Mouse (Mus musculus): ENCODE data around the gene Mylpf. TPM values are rescaled to one million over a fixed set of nuclear protein-coding genes. Genes with fewer than 3 reads are reported as not detected.
"Not testable (repeated sequence)": the region's sequence is repeated elsewhere in the genome, so short reads cannot be mapped to it uniquely, and the experiment has no call there.

Gene Mylpf
- total RNA-seq (2021) = 1 to 10 TPM; 1.3 to 3.3 TPM
- long read RNA-seq, partial matches to known transcripts = 0 of 1 reads
- long read RNA-seq, other reads (novel, unspliced or antisense) = 0 of 1 reads

DNA sequence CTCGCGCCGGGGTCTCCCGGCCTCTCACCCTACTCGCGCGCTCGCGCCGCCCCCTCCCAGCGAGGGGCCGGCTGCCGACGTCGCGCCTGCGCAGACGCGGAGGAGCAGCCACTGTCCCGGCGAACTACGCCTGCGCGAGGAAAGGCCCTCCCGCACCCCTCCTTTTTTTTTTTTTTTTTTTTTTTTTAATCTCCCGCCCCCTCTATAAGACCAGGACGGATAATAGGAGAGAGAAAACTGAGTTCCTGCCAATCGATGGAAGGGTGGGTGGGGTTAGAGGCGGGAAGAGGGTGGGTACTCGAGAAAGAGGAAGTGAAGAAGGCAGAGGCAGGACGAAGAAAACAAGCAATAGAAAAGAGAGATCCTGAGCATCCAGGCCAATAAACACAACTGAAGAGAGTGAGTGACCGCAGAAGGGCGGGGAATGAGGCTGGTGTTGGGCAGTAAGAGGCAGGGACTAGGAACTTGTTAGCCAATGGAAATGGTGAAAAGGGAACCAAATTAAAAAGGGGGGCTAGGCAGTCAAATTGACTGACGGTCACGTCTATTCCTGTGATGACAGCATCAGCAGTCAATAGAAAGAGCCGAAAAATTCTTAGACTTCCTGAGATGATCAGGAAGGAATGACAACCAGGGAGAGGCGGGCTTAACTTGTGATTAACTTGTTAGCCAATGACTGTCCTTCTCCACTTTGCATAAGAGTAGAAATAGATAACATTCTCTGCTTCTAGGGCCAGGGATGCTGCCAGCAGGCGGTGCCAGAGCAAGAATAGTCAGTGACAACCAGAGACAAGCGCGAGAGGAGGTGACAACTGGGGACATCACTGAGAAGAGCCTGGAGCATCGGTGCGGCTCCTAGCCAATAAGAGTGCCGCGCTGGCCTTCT is at the start of gene Mylpf:
Gene Mylpf, plus strand, starts transcription at position 338 of the 886 bp plus-strand sequence.
- peak; percentile 91 to 95 for DNase-seq (ENCODE audit: low spot score in 2 of 2)

DNA sequence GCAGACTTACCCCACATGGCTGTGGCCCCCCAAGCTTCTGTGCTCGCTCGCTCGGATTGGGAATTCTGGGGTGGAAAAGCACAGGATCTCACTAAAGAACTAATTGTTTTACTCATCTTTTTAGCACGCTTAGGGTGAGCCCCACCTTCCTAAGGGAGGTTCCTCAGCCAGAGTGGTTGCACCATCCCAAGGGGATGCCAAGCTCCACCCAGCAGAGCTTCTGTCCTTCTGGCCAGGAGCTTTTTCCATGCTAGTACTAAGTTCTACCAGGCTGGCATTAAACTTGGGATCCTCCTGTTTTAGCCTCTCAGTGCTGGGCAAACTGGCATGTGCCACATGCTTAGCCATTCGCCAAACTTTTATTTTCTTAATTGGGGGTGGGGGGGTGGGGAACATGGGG is 46.1 kb upstream of the Mylpf start:
- DNase-seq (ENCODE audit: low spot score in 2 of 2) = no peak

DNA sequence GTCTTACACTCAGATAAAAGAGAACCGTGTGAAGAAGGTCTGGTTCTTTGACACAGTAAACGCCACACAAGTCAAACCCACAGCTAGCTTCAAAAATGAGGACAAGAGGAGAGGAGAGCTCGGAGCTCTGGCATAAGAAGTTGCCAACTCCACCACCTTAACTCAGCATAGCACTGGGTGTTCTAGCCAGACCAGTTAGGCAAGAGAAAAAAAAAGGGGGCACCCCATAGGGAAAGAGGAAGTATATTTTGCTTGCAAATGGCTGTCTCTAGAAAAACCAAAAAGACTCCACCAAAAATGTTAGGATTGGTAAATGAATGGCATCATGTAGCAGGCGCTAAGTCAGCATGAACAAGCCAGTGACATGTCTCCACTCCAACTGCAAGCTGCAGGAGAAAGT is 44.7 kb upstream of the Mylpf start:
- DNase-seq (ENCODE audit: low spot score in 2 of 2) = no peak

DNA sequence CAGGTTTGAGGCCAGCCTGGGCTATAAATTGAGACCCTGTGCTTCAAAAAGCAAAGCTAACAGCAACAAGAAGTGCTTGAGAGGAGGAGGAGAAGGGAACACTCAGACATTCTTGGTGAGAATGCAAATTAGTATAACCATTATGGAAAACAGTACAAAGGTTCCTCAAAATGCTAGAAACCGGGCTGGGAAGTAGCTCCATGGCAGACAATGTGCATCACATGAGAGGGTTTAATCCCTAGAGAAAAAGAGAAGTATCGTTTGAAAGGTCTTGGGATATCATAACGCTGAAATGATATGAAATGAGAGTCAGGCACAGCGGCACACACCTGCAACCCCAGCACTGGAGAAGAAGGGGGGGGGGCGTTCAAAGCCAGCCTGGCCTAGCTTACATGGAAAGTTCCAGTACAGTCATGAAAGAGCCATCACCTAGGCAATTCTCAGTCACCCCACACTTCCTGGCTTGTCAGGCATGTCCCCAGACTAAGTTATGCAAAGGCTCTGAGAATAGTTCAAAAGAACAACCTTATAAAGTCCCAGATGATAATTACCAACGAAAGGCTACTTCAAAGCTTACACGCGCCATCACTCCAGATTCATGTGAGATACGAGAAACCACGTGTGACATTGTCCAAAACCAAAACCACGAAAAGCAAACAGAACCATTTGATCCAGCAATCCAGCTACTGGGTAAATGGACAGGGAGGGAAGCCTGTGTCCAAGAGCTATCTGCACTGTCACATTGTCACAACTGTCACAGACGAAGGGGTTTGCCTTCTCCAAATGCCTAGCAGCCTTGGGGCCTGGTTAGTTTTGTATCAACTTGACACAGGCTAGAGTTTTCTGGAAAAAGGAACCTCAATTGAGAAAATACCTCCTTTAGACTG is 42.8 kb upstream of the Mylpf start:
- no peak for DNase-seq (ENCODE audit: low spot score in 2 of 2)

DNA sequence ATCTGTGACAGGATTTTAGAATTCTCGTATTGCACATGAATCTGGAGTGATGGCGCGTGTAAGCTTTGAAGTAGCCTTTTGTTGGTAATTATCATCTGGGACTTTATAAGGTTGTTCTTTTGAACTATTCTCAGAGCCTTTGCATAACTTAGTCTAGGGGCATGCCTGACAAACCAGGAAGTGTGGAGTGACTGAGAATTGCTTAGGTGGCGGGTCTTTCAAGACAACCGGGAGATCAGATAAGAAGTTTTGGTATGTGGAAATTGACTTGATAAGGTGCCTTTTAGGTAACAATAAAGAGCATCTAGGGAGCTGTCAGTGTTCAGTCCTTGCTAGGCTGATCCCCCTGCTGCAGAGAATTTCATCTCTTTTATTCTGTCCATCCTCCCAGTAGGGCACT is 42.2 kb upstream of the Mylpf start:
- no peak for DNase-seq (ENCODE audit: low spot score in 2 of 2)

GRCm38 (mm10) chr7:127176937-127177336 is 31.8 kb upstream of the Mylpf start:
- no peak for DNase-seq (ENCODE audit: low spot score in 2 of 2)

- DNase-seq (ENCODE audit: low spot score in 2 of 2) = no peak
Observed at GRCm38 (mm10) chr7:127180783-127181182, 27.9 kb upstream of the Mylpf start.

GRCm38 (mm10) chr7:127181724-127182123 is 27.0 kb upstream of the Mylpf start:
- DNase-seq (ENCODE audit: low spot score in 2 of 2) = not testable (repeated sequence)

- DNase-seq (ENCODE audit: low spot score in 2 of 2) = no peak
Observed at GRCm38 (mm10) chr7:127183345-127183744, 25.3 kb upstream of the Mylpf start.

- no peak for DNase-seq (ENCODE audit: low spot score in 2 of 2)
Observed at GRCm38 (mm10) chr7:127183828-127184227, 24.9 kb upstream of the Mylpf start.

DNA sequence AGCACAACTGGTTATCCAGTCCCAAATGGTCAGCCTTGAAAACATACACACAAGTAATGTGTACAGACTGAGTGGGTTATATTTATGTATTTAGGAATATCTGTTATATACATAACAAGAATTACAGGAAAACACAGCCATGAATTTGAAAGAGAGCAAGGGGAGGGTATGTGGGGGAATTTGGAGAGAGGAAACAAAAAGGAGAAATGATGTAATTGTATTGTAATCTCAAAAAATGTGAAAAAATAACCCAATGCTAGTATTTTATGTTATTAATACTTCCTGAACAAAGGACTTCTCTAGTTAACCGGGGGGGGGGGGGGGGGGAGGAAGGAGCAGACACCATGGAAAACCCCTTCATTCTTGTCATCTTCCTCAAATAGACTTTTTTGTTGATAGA is 24.0 kb upstream of the Mylpf start:
- DNase-seq (ENCODE audit: low spot score in 2 of 2) = no peak

GRCm38 (mm10) chr7:127185601-127186000 is 23.1 kb upstream of the Mylpf start:
- no peak for DNase-seq (ENCODE audit: low spot score in 2 of 2)

GRCm38 (mm10) chr7:127187351-127187750 is 21.3 kb upstream of the Mylpf start:
- DNase-seq (ENCODE audit: low spot score in 2 of 2) = no peak

DNA sequence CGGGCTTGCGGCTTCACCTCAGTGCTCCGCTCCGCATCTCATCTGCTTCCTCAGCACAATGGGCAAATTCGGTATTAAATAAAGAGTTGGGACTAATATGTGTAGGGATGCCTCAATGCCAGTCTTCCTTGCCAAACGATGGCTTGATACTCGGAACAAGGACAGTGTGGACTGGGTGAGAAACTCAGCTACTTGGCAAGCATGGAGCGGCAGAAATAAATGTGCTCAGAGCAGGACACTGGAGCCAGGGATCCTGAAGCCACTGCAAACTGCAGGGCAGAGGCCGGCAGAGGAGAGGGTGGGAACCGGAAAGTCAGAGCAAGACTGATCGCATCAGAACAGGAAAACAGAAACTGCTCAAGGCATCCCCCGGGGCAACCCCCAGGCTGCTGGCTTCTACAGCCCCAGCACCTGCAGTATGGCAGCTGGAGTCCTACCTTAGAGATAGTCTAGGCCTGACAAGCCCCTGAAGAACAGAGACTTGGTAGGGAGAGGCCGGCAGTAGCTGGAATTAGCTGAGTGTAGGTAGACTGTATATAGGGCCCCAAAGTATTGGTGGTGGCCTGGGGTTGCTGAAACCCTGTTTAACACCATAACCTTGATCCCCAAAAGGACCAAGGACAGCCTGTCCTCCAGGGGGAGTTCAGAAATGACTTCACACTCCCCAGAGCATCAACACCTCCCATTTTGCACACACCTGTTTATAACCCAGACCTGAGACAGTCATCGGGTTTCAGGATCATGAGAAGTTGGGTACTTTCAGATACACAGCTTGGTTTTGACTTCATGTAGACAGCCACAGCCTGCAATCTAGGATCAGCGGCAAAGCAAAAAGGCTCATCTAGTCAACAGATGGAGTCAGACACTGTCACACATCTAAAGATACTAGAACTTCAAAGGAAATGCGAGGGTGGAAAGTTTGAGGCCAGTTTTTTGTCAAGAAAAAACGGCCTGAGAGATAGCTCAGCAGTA is 20.1 kb upstream of the Mylpf start:
- DNase-seq (ENCODE audit: low spot score in 2 of 2) = no peak

DNA sequence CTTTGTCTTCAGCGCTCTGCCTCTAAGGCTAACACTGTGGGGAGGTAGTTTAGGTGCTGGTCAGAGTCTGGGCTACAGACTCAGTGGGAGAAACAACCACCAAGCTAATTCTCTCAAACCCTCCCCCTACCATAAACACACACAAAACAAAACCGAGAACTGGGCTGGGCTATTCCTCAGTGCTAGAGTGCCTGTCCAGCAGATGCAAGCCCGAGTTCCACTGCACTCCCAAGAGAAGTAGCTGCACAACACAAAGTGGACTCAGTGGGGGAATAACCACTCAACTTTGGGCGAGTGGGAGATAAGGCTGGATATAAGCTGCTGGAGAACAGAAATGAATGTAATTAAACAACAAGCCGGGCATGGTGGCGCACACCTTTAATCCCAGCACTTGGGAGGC is 18.0 kb upstream of the Mylpf start:
- DNase-seq (ENCODE audit: low spot score in 2 of 2) = no peak

DNA sequence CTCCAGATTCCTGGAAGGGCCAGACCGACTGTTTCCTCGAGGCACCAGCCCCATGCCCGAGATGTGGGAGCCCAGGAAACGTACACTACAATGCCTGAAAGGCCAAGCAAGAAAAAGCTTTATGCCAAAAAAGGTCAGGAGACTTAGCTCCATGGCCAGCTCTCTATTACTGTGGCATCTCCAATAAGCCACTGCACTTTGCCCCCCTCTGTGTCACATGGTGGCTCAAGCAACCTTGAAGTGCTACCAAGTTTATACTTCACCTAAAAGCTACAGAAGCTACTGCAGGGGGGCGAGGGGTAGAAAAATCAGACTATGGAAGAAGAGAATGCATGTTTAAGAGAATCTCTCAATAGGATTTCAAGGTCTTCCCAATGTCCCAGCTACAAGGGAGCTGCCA is 15.7 kb upstream of the Mylpf start:
- no peak for DNase-seq (ENCODE audit: low spot score in 2 of 2)

- DNase-seq (ENCODE audit: low spot score in 2 of 2) = no peak
Observed at GRCm38 (mm10) chr7:127194011-127194632, 14.6 kb upstream of the Mylpf start.

GRCm38 (mm10) chr7:127194633-127195029 is 14.1 kb upstream of the Mylpf start:
- no peak for DNase-seq (ENCODE audit: low spot score in 2 of 2)

GRCm38 (mm10) chr7:127195544-127196295 is 13.0 kb upstream of the Mylpf start, which contains the start of gene Cd2bp2:
Cd2bp2 (minus strand) TSS chr7:127196050.
- peak; percentile 93 for DNase-seq (ENCODE audit: low spot score in 2 of 2)
